Mouse (Mus musculus) megakaryocyte, embryonic 14.5 days (primary cell): ENCODE measurements around the gene Hsf2. TPM values are rescaled to one million over a fixed set of nuclear protein-coding genes. Genes with fewer than 3 reads are reported as not detected.
"Not testable (repeated sequence)": the region's sequence is repeated elsewhere in the genome, so short reads cannot be mapped to it uniquely, and the experiment has no call there.

Source experiments
- H3K27me3 ChIP-seq: replicated peaks from 2 replicates; pipeline ENCODE3; 2012; ENCODE audit warnings: inconsistent platforms
- H3K36me3 ChIP-seq: replicated peaks from 2 replicates; pipeline ENCODE3; 2012; ENCODE audit warnings: low read length, inconsistent platforms, mixed read lengths
- H3K4me1 ChIP-seq: 2 replicates; pipeline ENCODE4 v1.6.1; 2012; ENCODE audit warnings: inconsistent platforms
- H3K4me3 ChIP-seq: replicated peaks from 2 replicates; pipeline ENCODE3; 2012; ENCODE audit warnings: moderate library complexity, mild to moderate bottlenecking, inconsistent platforms
- H3K9me3 ChIP-seq: 2 replicates; pipeline ENCODE4 v1.6.1; 2012; ENCODE audit warnings: inconsistent platforms
- FLI1 ChIP-seq: IDR thresholded peaks from 2 replicates; pipeline ENCODE4 v1.6.1; 2012; ENCODE audit warnings: low read length, inconsistent platforms, mixed read lengths
- GATA1 ChIP-seq: IDR thresholded peaks from 3 replicates; pipeline ENCODE4 v1.6.1; 2012; ENCODE audit warnings: mixed read lengths, low read length, inconsistent platforms, borderline replicate concordance
- polyA plus RNA-seq: library from polyadenylated mRNA; stranded (reverse); fragments of >175 nt; gene quantifications from 2 replicates; pipeline ENCODE4 v1.2.3, GENCODE M21; 2012; ENCODE audit warnings: low replicate concordance; ENCODE audit not compliant: insufficient read depth

The Hsf2 gene
- polyA plus RNA-seq, 1 experiment, result 0.28 TPM

GRCm38 (mm10) chr10:57531076-57531475, 44.9 kb downstream of the Hsf2 start:
- TF ChIP-seq GATA1, result no peak
- no peak for TF ChIP-seq FLI1
- Histone ChIP-seq H3K4me1 (peaks cover 41% of the 10 kb centered on the region), H3K9me3 (no peaks in the 10 kb centered on the region), H3K4me3 (peak overlapping the region; percentile 99), H3K27me3 (no peaks in the 10 kb centered on the region), H3K36me3 (peaks cover 28% of the 10 kb centered on the region)

DNA sequence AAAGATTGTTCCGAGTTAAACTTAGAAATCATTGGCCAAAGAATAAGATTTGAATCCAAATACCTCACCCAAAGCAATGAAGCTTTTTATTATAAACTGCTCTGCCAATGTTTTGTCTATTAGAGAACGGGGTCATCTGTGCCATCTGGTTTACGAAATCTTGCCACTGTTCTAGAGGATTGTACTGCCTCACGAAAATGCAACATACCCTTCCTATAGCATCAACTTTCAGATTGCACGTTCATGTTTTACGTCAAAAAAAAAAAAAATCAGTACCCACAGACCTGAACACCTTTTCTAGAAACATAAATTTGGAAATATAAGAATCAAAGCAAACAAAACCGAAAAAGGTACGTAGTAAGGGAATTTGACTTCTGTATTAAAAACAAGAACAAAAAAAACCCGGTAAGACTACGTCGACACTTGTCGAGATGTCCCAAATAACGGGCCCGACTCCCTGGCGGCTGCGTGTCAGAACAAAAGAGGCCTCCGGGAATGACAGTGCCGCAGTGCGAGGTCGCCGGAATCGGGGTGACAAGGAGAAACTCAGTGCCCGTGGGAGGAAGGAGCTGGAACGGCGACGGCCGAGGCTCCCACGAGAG, 45.5 kb downstream of the Hsf2 start:
- Histone ChIP-seq H3K27me3 (no peaks in the 10 kb centered on the region), H3K4me1 (peaks cover 38% of the 10 kb centered on the region), H3K4me3 (peak overlapping the region; percentile 99), H3K36me3 (peaks cover 22% of the 10 kb centered on the region), H3K9me3 (peaks cover 3% of the 10 kb centered on the region; the same call in 1 of the 2 replicates)
- no peak for TF ChIP-seq GATA1
- no peak for TF ChIP-seq FLI1

DNA sequence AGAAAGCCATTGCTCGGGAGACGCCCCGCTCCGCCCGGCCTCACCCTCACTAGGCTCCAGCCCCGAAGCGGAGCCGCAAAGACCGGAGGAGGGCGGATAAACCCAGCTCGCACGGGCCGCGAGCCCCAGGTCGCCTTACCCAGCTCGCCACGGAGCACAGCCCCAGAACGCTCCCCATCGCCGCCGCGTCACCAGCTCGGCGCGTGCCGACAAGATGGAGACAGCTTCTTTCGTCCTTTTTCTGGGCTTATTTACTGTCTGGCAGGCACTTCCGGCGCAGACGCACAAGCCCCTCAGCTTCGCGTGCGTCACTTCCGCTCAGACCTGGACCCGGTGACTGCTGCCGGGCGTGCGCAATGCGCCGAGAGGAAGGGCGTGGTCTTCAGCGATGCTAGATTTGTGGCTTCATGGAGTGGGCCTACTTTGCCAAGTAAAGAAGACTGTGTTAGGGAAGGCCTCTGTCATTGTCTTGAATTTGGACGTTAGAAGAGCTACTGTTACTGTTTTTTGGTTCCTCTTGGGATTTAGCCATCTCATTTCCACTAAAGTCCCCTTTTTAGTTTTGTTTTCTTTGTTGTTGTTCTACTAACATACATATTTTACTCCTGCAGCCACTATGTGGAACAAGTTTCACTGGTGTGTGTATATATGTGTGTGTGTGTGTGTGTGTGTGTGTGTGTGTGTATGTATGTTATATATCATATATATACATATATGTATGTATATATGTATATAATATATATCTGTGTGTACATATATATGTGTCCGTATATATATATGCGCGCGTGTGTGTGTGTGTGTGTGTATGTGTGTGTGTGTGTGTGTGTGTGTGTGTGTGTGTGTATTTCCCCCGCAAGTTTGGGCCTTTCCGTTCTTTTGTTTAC, 46.3 kb downstream of the Hsf2 start, which contains the start of gene Serinc1:
Gene Serinc1, minus strand, starts transcription at position 313 of the 884 bp plus-strand sequence.
- TF ChIP-seq FLI1, result peak; percentile 72; the same call in 1 of the 2 replicates
- no peak for TF ChIP-seq GATA1
- Histone ChIP-seq H3K4me3 (peak within 1 kb of the TSS; percentile 99), H3K9me3 (peaks cover 7% of the 10 kb centered on the region; the same call in 1 of the 2 replicates), H3K36me3 (peaks cover 15% of the 10 kb centered on the region), H3K4me1 (peaks cover 31% of the 10 kb centered on the region), H3K27me3 (no peaks in the 10 kb centered on the region)

DNA sequence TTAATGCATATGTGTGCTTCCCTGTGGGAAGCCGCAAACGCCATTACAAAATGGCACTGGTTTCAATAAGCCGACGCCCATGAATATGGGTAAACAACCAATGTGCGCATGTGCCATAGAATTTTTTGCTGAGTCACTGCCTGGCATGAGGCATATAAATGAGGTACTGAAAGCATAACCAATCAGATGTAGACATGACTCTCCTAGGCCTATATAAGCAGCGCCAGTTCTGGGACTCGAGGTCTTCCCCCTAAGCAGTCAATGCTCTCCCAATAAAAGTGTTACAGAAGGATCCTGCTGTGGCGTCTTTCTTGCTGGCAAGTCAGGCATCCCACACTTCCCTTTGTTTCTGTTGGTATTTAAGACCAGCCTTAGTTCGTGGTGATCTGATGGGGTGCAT, 57.7 kb downstream of the Hsf2 start:
- H3K4me3 ChIP-seq, result not testable (repeated sequence)

DNA sequence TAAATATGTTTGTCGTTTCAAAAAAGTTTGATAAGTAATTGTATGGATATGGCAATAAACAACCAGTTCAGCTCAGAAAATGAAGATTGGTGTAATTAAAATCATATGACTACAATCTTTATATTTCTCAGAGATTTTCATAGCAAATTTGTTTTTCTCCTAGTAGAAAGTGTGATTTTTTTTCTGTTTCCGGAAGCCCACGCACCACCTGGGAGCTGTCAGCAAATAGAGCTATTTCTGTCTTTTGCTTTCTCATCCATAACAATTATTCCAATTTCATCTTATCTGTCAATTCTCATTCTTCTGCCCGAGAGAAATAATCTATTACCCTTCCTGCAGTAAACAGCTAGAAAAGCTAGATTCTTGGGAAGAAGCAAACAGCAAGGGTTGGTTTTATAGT, 63.4 kb downstream of the Hsf2 start:
- Histone ChIP-seq H3K36me3 (no peaks in the 10 kb centered on the region), H3K9me3 (no peaks in the 10 kb centered on the region)

More for the DNA sequence above, 57.7 kb downstream of the Hsf2 start:
- H3K4me1 ChIP-seq, H3K36me3 ChIP-seq, H3K9me3 ChIP-seq, H3K27me3 ChIP-seq: not testable (repeated sequence)

GRCm38 (mm10) chr10:57553719-57554118, 67.5 kb downstream of the Hsf2 start:
- Histone ChIP-seq H3K4me3 (no peak overlapping the region), H3K9me3 (no peaks in the 10 kb centered on the region), H3K27me3 (peaks cover 2% of the 10 kb centered on the region), H3K4me1 (peaks cover under 1% of the 10 kb centered on the region; the same call in 1 of the 2 replicates), H3K36me3 (no peaks in the 10 kb centered on the region)
- no peak for TF ChIP-seq FLI1
- no peak for TF ChIP-seq GATA1

More for the DNA sequence above, 63.4 kb downstream of the Hsf2 start:
- H3K4me3 ChIP-seq, result no peak overlapping the region
- peaks cover 6% of the 10 kb centered on the region; the same call in 1 of the 2 replicates for H3K4me1 ChIP-seq
- H3K27me3 ChIP-seq, result peaks cover 2% of the 10 kb centered on the region
- no peak for TF ChIP-seq GATA1
- TF ChIP-seq FLI1, result no peak

GRCm38 (mm10) chr10:57557597-57557996, 71.4 kb downstream of the Hsf2 start:
- Histone ChIP-seq H3K4me1 (no peaks in the 10 kb centered on the region), H3K27me3 (no peaks in the 10 kb centered on the region), H3K36me3 (no peaks in the 10 kb centered on the region), H3K4me3 (no peak overlapping the region), H3K9me3 (no peaks in the 10 kb centered on the region)
- TF ChIP-seq GATA1 (no peak), FLI1 (no peak)

Other genes starting within 250 kb of the Hsf2 start
- 8.6 TPM in 1 of 2 replicates, not detected in the other for gene Serinc1, start 46.1 kb downstream of the Hsf2 start, polyA plus RNA-seq
- gene Pkib, start 145.6 kb downstream of the Hsf2 start, polyA plus RNA-seq, result 1.1 TPM in 1 of 2 replicates, not detected in the other